Mouse (Mus musculus): ENCODE measurements around the gene Mad2l1bp. TPM values are rescaled to one million over a fixed set of nuclear protein-coding genes. Genes with fewer than 3 reads are reported as not detected.

The Mad2l1bp gene
- total and polyA plus RNA-seq, 3 experiments: 9.7 to 19.3 (median 16.3) TPM

DNA sequence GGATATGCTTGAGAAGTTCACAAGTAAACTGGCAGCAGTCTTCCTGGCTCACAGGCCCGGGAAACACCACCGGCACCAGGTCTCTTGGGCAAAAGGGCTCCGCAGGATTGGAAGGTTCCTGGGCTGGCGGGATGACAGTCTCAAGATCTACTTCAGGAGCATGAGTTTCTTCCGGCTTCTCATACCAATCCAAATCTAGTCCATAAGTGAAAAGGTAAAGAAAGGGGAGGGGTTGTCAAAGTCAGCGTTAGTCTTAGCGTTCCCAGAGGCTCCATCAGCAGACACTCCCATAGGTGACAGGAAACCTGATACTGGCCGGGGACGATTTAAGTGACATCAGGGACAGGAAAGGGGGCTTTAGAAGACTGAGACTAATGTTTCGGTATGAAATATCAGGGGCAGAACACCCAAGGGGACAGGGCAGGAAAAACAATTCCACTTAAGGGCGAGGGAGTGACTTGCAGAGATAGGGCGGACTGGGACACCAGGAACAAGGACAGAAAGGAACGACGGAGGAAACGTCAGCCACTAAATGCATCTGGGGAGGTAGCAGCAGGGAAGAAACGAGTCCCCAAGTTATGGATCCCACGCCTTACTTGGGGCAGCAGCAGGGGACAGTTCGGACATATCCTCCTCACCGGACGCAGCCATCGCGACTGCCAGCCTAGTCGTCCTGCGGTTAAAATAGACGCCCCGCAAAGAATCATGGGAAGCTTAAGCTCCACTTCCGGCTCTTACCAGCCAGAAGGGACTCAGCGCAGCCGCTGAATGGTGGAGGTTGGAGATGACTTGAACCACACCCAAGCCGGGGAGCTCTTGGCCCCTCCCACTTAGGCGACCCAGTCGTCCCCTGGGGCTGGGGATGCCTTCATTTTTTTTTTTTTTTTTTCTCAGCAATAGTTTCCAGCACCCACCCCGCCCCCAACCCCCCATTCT lies at the start of gene Mad2l1bp (continued):
- no peak for TF ChIP-seq RCOR1 (conservative IDR thresholded peaks at IDR 0.05; ENCODE audit: low read depth, low read length)

DNA sequence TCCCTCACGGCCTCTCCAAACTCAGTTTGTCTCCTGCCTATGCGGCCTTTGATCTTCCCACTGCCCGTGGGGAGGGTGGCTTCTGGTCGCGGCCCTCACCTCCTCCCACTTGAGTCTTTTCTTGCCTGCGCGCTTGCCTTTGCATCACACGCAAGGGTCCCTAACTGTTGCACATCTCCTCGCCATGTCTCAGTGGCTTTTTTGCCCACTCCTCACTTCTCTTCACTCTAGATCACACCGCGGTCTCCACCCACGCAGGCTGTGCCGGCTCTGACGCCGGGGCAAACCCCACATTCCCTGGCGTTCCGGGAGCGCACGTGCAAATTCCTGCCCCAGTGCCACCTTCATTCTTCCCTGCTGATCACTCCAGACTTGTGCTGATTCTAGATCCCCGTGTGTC lies 49.7 kb upstream of the Mad2l1bp start:
- peak overlapping the region; percentile 74 for H3K9ac ChIP-seq (ENCODE audit: insufficient read depth, low read depth)
- peaks cover 2 to 31% of the 10 kb centered on the region in 2 experiments; a peak in 3 of 4 replicates for H3K4me1 ChIP-seq (ENCODE audit: control insufficient read depth in 1 of 2, insufficient read depth in 2 of 2)
- in situ Hi-C loops (cut with MboI; ENCODE audit: low pct_ligation_motif_present, low pct_unique_long_range_greater_than_20kb, low sequenced_read_pairs): loop anchor here (5.0 kb wide), 1 partner anchor 34 kb away; no protein-coding TSS in a partner anchor
- peaks cover 63% of the 10 kb centered on the region for H3K79me2 ChIP-seq (replicated peaks; ENCODE audit: control insufficient read depth, extremely low read depth, insufficient read depth, poor library complexity, severe bottlenecking)
- dilution Hi-C loops (cut with MboI; ENCODE audit: extremely low pct_ligation_motif_present, extremely low pct_unique_long_range_greater_than_20kb, low sequenced_read_pairs): no loop called here
- H3K4me2 ChIP-seq (ENCODE audit: insufficient read depth, low read depth, poor library complexity, severe bottlenecking): peak overlapping the region; percentile 39; the same call in 1 of the 2 replicates
- no peak for DNase-seq (ENCODE audit: extremely low read depth)
- H3K9me3 ChIP-seq (replicated peaks; ENCODE audit: low read length): no peaks in the 10 kb centered on the region
- H3K27me3 ChIP-seq (replicated peaks): no peaks in the 10 kb centered on the region
- peaks cover 41 to 59% of the 10 kb centered on the region in 2 experiments for H3K36me3 ChIP-seq (replicated peaks in 1 of 2; ENCODE audit: control insufficient read depth in 1 of 2, insufficient read depth in 1 of 2, low read length in 1 of 2)
- peak overlapping the region; percentile 91 to 93 (median 92) for H3K4me3 ChIP-seq (replicated peaks in 1 of 3; ENCODE audit: low read depth in 2 of 3, low read length in 2 of 3, poor library complexity in 1 of 3)
- H3K27ac ChIP-seq (ENCODE audit: insufficient read depth, low read depth): peak overlapping the region; percentile 57
- TF ChIP-seq MXI1 (IDR thresholded peaks at IDR 0.05; ENCODE audit: low read depth, low read length) (peak; percentile 59), ZMIZ1 (IDR thresholded peaks at IDR 0.05; ENCODE audit: low read depth, low read length) (no peak), JUND (conservative IDR thresholded peaks at IDR 0.05; ENCODE audit: low read depth, low read length) (no peak), GABPA (IDR thresholded peaks at IDR 0.05; ENCODE audit: insufficient replicate concordance, low read depth, low read length) (no peak), MYC (IDR thresholded peaks at IDR 0.05; ENCODE audit: low read depth, low read length) (0 out of 2 replicates have a peak, but pooled peaks have one; percentile 67), MAFK (IDR thresholded peaks at IDR 0.05; ENCODE audit: insufficient replicate concordance, low read length) (no peak), POLR2A (IDR thresholded peaks at IDR 0.05; ENCODE audit: low read depth, low read length) (no peak), BHLHE40 (IDR thresholded peaks at IDR 0.05; ENCODE audit: low read depth, low read length) (peak; percentile 82), RCOR1 (conservative IDR thresholded peaks at IDR 0.05; ENCODE audit: low read depth, low read length) (no peak), KAT2A (IDR thresholded peaks at IDR 0.05; ENCODE audit: insufficient replicate concordance, low read length) (no peak), POLR2AphosphoS2 (IDR thresholded peaks at IDR 0.05; ENCODE audit: low read depth, low read length) (no peak), PAX5 (IDR thresholded peaks at IDR 0.05; ENCODE audit: low read length) (no peak)

DNA sequence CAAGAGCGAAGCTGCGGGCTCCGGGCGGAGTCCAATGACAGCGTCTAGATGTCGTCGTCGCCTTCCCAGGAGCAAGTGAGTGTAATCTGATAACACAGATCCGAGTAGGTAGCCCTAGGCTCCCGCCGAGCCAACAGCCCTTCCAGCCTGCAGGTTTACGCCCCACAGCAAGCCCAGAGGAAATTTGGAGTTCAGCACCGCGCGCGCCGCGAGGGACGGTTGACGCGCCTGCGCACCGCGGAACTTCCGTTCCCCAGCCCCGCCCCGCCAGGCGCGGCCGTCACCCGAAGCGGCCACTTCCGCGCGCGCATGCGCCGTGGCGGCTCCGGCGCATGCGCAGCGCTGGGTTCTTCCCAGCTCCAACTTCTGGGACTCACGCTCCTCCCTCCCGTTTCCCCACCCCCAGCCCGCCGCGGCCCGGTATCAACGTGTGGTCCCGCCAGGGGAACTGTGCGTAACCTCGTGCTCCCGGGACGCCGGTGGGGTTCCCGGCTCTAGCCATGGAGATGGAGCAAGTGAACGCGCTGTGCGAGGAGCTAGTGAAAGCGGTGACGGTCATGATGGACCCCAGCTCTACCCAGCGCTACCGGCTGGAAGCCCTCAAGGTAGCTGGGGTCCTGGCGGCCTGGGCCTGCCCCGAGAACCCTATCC lies 49.2 kb upstream of the Mad2l1bp start, which contains the start of the genes Polh and Xpo5:
Polh (minus strand) TSS at position 225 of the 651 bp plus-strand sequence.
Xpo5 (plus strand) TSS at position 362 of the 651 bp plus-strand sequence.
- DNase-seq (ENCODE audit: extremely low read depth): peak; percentile 89
- Histone ChIP-seq H3K36me3 (replicated peaks in 1 of 2; ENCODE audit: control insufficient read depth in 1 of 2, insufficient read depth in 1 of 2, low read length in 1 of 2) (peaks cover 38 to 59% of the 10 kb centered on the region in 2 experiments), H3K27me3 (replicated peaks) (no peaks in the 10 kb centered on the region), H3K4me1 (ENCODE audit: control insufficient read depth in 1 of 2, insufficient read depth in 2 of 2) (peaks cover 2 to 31% of the 10 kb centered on the region in 2 experiments; a peak in 3 of 4 replicates), H3K9ac (ENCODE audit: insufficient read depth, low read depth) (peak within 1 kb of the TSS; percentile 85), H3K27ac (ENCODE audit: insufficient read depth, low read depth) (peak within 1 kb of the TSS; percentile 57), H3K79me2 (replicated peaks; ENCODE audit: control insufficient read depth, extremely low read depth, insufficient read depth, poor library complexity, severe bottlenecking) (peaks cover 63% of the 10 kb centered on the region), H3K9me3 (replicated peaks; ENCODE audit: low read length) (no peaks in the 10 kb centered on the region), H3K4me2 (ENCODE audit: insufficient read depth, low read depth, poor library complexity, severe bottlenecking) (peak within 1 kb of the TSS; percentile 94), H3K4me3 (replicated peaks in 1 of 3; ENCODE audit: low read depth in 2 of 3, low read length in 2 of 3, poor library complexity in 1 of 3) (peak within 1 kb of the TSS; percentile 91 to 93 (median 92))
- in situ Hi-C loops (cut with MboI; ENCODE audit: low pct_ligation_motif_present, low pct_unique_long_range_greater_than_20kb, low sequenced_read_pairs) (loop anchor here (5.0 kb wide), 1 partner anchor 35 kb away; no protein-coding TSS in a partner anchor), dilution Hi-C loops (cut with MboI; ENCODE audit: extremely low pct_ligation_motif_present, extremely low pct_unique_long_range_greater_than_20kb, low sequenced_read_pairs) (no loop called here)
- TF ChIP-seq USF2 (conservative IDR thresholded peaks at IDR 0.05; ENCODE audit: low read depth, low read length) (no peak), HCFC1 (IDR thresholded peaks at IDR 0.05; ENCODE audit: low read depth, low read length) (peak; percentile 75), RAD21 (IDR thresholded peaks at IDR 0.05; ENCODE audit: low read depth, low read length) (no peak), ELF1 (IDR thresholded peaks at IDR 0.05; ENCODE audit: low read depth, low read length) (peak; percentile 96), TCF12 (IDR thresholded peaks at IDR 0.05; ENCODE audit: low read depth, low read length) (peak; percentile 91), CHD1 (IDR thresholded peaks at IDR 0.05; ENCODE audit: low read depth, low read length) (no peak), NELFE (IDR thresholded peaks at IDR 0.05; ENCODE audit: low read depth, low read length) (peak; percentile 98), NRF1 (IDR thresholded peaks at IDR 0.05; ENCODE audit: low read depth, low read length) (peak; percentile 96), GABPA (IDR thresholded peaks at IDR 0.05; ENCODE audit: insufficient replicate concordance, low read depth, low read length) (no peak), EP300 (IDR thresholded peaks at IDR 0.05; ENCODE audit: low read length) (no peak; the same call in 1 of the 2 replicates), POLR2AphosphoS2 (IDR thresholded peaks at IDR 0.05; ENCODE audit: low read depth, low read length) (peak; percentile 52; the same call in 1 of the 2 replicates), ZNF384 (IDR thresholded peaks at IDR 0.05; ENCODE audit: low read depth, low read length) (no peak), MYC (IDR thresholded peaks at IDR 0.05; ENCODE audit: low read depth, low read length) (peak; percentile 73; the same call in 1 of the 2 replicates), MXI1 (IDR thresholded peaks at IDR 0.05; ENCODE audit: low read depth, low read length) (peak; percentile 91), ZMIZ1 (IDR thresholded peaks at IDR 0.05; ENCODE audit: low read depth, low read length) (peak; percentile 80), MEF2A (IDR thresholded peaks at IDR 0.05; ENCODE audit: borderline replicate concordance, low read depth, low read length) (peak; percentile 57; the same call in 1 of the 2 replicates), JUN (IDR thresholded peaks at IDR 0.05; ENCODE audit: insufficient read depth, low read depth, low read length) (peak; percentile 24; the same call in 1 of the 2 replicates), MAFK (IDR thresholded peaks at IDR 0.05; ENCODE audit: insufficient replicate concordance, low read length) (no peak)

All from CH12.LX (cell line).